Mouse (Mus musculus) heart, embryonic 13.5 days (tissue): ENCODE data around the gene Mark2. TPM values are rescaled to one million over a fixed set of nuclear protein-coding genes. Genes with fewer than 3 reads are reported as not detected.
A peak's percentile ranks its signal among the peaks of the same experiment; 100 is the strongest.

Source experiments
- ATAC-seq: fragments of 200-750 bp; cut with Nextera tagmentation; 2 replicates; pipeline ENCODE4 v1.8.0; 2017; ENCODE audit warnings: moderate TSS enrichment; ENCODE audit not compliant: insufficient number of reproducible peaks, low FRiP score, low TSS enrichment; ENCODE audit errors: extremely low read depth
- H3K27ac ChIP-seq: fragments of 300-500 bp; sonication (generic); replicated peaks from 2 replicates; pipeline ENCODE4 v1.5.1; 2015; ENCODE audit warnings: moderate library complexity, mild to moderate bottlenecking, inconsistent platforms
- H3K27me3 ChIP-seq: fragments of 300-500 bp; sonication (generic); replicated peaks from 2 replicates; pipeline ENCODE4 v1.6.1; 2015; ENCODE audit warnings: mild to moderate bottlenecking, inconsistent platforms
- H3K36me3 ChIP-seq: fragments of 300-500 bp; sonication (generic); 2 replicates; pipeline ENCODE4 v1.6.1; 2015; ENCODE audit warnings: mild to moderate bottlenecking, inconsistent platforms
- H3K4me1 ChIP-seq: fragments of 300-500 bp; sonication (generic); 2 replicates; pipeline ENCODE4 v1.6.1; 2015; ENCODE audit warnings: inconsistent platforms
- H3K4me2 ChIP-seq: fragments of 300-500 bp; sonication (generic); 2 replicates; pipeline ENCODE4 v1.6.1; 2015; ENCODE audit warnings: inconsistent platforms, mild to moderate bottlenecking, moderate library complexity
- H3K4me3 ChIP-seq: fragments of 300-500 bp; sonication (generic); 2 replicates; pipeline ENCODE4 v1.5.1; 2015; ENCODE audit warnings: moderate library complexity, mild to moderate bottlenecking, inconsistent platforms
- H3K9ac ChIP-seq: fragments of 300-500 bp; sonication (generic); 2 replicates; pipeline ENCODE4 v1.6.1; 2015; ENCODE audit warnings: inconsistent platforms, mild to moderate bottlenecking, moderate library complexity
- H3K9me3 ChIP-seq: fragments of 300-500 bp; sonication (generic); 2 replicates; pipeline ENCODE4 v1.6.1; 2016; ENCODE audit warnings: inconsistent platforms
- WGBS: fragments of 180-500 bp; shearing (Covaris S2); methylation state at CpG from one replicate; pipeline ENCODE4 v1.1.7; 2015; ENCODE audit warnings: mixed read lengths; 5-methylcytosine and 5-hydroxymethylcytosine counted together
- polyA plus RNA-seq: library from polyadenylated mRNA; unstranded; fragments of >200 nt; fragmentation: Nextera tagmentation; extraction: Ambion mirVana; gene quantifications from 2 replicates; pipeline ENCODE4 v1.2.1, GENCODE M21; 2015

Mark2 gene
- polyA plus RNA-seq, 1 experiment from 2014 or later: 27.3 TPM

DNA sequence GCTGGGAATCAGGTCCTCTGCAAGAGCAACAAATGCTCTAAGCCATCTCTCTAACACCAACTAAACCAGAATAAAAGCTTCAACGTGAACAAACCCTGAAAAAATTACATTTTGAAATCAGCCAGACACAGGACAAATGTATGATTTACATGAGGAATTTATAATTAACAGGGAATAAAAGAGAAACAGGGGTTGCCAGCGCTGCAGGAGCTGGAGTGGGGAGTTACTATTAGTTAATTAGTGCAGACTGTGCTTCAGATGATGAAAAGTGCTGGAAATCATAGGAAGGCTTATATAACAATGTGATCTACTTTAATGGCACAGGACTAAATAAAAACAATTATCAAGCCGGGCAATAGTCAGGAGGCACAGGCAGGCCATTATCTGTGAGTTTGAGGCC lies 20.3 kb downstream of the Mark2 start:
- Histone ChIP-seq H3K9me3 (no peaks in the 10 kb centered on the region), H3K4me1 (peaks cover 9% of the 10 kb centered on the region; the same call in 1 of the 2 replicates), H3K27ac (no peak overlapping the region), H3K27me3 (no peaks in the 10 kb centered on the region), H3K9ac (no peak overlapping the region), H3K4me2 (no peak overlapping the region), H3K4me3 (no peak overlapping the region), H3K36me3 (peaks cover 3% of the 10 kb centered on the region)
- no peak for ATAC-seq
- 89% methylated on average over 3 of the region's 3 CpGs for WGBS

DNA sequence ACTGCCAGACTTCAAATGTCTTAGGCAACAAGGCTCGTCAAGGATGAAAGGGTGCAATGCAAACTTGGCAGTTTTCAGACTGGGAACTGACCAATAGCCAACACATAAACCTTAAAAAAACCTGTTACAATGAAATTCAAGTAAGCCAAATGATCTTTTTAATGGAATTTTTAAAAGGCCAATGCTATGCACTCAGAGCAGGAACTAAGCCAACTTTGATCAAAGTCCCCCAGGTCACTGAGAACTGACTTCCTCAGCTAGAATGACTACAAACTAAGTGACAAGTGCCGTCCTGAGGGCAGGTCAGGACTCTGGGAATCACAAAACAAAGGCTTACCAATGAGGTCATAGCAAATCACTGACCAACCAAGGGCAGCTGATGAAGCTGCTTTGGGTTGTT lies 21.5 kb downstream of the Mark2 start:
- Histone ChIP-seq H3K4me2 (no peak overlapping the region), H3K4me3 (no peak overlapping the region), H3K36me3 (no peaks in the 10 kb centered on the region), H3K27me3 (no peaks in the 10 kb centered on the region), H3K9ac (no peak overlapping the region), H3K4me1 (peaks cover 21% of the 10 kb centered on the region), H3K27ac (no peak overlapping the region), H3K9me3 (no peaks in the 10 kb centered on the region)
- 51% methylated on average over 2 of the region's 2 CpGs for WGBS
- no peak for ATAC-seq

DNA sequence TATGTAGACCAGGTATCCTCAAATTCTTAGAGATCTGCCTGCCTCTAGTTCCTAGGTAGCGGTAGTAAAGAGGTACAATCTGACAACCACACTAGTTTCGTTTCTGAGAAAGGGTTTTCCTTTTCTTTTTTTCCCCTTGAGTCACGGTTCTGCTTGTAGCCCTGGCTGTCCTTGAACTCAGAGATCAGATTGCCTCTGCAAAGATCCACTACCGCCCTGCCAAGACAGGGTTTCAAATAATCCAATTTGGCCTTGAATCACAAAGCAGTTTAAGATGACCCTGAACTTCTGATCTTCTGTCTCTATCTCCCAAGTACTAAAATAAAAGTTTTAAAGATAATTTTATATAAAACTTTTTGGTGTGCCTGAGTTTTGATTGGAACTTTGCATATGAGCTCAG lies 23.9 kb downstream of the Mark2 start:
- H3K27ac ChIP-seq: no peak overlapping the region
- no peaks in the 10 kb centered on the region for H3K27me3 ChIP-seq
- H3K4me3 ChIP-seq: no peak overlapping the region
- H3K9me3 ChIP-seq: no peaks in the 10 kb centered on the region
- ATAC-seq: no peak
- H3K4me1 ChIP-seq: peaks cover 43% of the 10 kb centered on the region
- no peak overlapping the region for H3K9ac ChIP-seq
- H3K36me3 ChIP-seq: no peaks in the 10 kb centered on the region
- H3K4me2 ChIP-seq: no peak overlapping the region
- 82% methylated on average over 4 of the region's 4 CpGs for WGBS

DNA sequence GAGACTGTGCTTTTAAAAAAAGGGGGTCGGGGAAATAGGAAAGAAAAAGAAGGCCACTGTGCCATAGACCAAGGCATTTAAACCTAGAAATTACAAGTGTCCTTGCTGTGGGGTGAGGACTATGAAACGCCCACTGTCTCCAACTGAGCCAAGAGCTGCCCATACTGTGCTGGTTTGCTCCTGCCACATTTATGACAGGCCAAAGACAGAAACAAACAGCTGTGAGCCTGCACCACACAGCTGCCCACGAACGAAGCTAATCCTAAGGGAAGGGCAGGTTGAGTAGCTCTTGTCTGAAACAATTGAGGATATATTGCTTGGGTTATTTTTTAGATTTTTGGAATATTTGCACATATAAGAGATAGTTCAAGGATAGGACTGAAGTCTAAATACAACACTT lies 24.8 kb downstream of the Mark2 start:
- H3K4me3 ChIP-seq: no peak overlapping the region
- H3K9me3 ChIP-seq: no peaks in the 10 kb centered on the region
- no peak overlapping the region for H3K9ac ChIP-seq
- H3K4me1 ChIP-seq: peaks cover 49% of the 10 kb centered on the region
- H3K27me3 ChIP-seq: no peaks in the 10 kb centered on the region
- no peak for ATAC-seq
- H3K36me3 ChIP-seq: no peaks in the 10 kb centered on the region
- no peak overlapping the region for H3K27ac ChIP-seq
- 78% methylated on average over 4 of the region's 4 CpGs for WGBS
- no peak overlapping the region for H3K4me2 ChIP-seq

DNA sequence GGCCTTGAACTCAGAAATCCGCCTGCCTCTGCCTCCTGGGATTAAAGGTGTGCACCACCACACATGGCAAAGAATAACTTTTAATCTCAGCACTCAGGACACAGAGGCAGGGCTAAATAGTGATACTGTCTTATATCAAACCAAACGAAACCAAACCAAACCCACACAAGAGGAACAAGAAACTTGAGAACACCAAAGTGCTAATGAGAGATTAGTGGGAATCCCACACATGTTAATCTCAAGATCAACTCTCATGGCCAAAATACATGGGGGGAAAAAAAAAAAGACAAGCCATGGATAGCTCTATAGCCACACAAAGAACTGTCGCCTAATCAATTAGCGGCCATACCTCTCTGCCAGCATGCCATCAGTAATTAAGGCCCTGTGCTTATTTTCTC lies 26.1 kb downstream of the Mark2 start:
- no peaks in the 10 kb centered on the region for H3K27me3 ChIP-seq
- no peak overlapping the region for H3K4me3 ChIP-seq
- no peak overlapping the region for H3K27ac ChIP-seq
- WGBS: 89% methylated on average over 4 of the region's 4 CpGs
- peaks cover 59% of the 10 kb centered on the region for H3K4me1 ChIP-seq
- no peak overlapping the region for H3K4me2 ChIP-seq
- no peak overlapping the region for H3K9ac ChIP-seq
- no peaks in the 10 kb centered on the region for H3K9me3 ChIP-seq
- no peaks in the 10 kb centered on the region for H3K36me3 ChIP-seq
- no peak for ATAC-seq

DNA sequence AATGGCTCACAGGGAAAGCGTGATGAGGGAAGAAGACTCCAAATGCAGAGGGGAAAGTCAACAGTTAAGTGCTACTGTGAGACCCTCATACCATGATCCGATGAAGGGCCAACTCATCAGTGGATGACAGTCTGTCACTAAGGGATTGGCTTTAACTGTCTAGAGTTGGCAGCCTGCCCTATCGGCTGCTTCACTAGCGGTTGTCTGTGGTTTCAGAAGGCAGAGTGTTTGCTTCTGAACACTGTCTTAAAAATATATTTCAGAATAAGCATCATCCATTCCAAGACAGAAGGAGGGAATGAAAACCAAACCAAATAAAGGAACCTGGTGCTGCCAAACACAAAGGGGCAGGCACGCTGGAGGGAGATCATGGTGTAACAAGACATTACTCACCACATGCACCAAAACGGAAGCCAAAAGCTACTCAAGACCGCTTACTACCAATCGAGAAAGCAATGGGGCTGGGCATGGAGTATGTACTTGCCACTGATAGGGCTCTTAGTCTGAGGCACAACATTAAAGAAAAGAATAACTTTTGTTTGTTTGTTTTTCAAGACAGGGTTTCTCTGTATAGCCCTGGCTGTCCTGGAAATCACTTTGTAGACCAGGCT lies 26.6 kb downstream of the Mark2 start:
- Histone ChIP-seq H3K9ac (peak overlapping the region; percentile 28; the same call in 1 of the 2 replicates), H3K4me2 (no peak overlapping the region), H3K4me1 (peaks cover 61% of the 10 kb centered on the region), H3K36me3 (no peaks in the 10 kb centered on the region), H3K9me3 (no peaks in the 10 kb centered on the region), H3K27me3 (no peaks in the 10 kb centered on the region), H3K27ac (no peak overlapping the region), H3K4me3 (no peak overlapping the region)
- WGBS: 59% methylated on average over 8 of the region's 8 CpGs
- no peak for ATAC-seq

DNA sequence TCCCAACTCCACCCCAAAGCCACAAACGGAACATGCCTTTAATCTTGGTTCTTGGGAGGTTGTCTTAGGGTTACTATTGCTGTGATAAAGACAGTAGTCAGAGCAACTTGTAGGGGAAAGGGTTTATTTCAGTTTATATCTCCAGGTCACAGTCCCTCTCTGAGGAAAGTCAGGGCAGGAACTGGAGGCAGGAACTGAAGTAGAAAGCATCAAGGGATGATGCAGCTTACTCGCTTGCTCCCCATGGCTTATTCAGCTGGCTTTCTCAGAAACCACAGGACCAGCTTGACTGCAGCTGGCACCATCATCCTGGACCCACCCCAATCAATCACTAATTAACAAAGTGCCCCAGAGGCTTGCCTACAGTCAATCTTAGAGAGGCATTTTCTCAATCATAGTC lies 28.0 kb downstream of the Mark2 start:
- ATAC-seq: no peak
- WGBS: 74% methylated on average over 2 of the region's 2 CpGs
- Histone ChIP-seq H3K4me2 (no peak overlapping the region), H3K27me3 (no peaks in the 10 kb centered on the region), H3K27ac (no peak overlapping the region), H3K4me1 (peaks cover 75% of the 10 kb centered on the region), H3K4me3 (no peak overlapping the region), H3K9ac (no peak overlapping the region), H3K9me3 (no peaks in the 10 kb centered on the region), H3K36me3 (no peaks in the 10 kb centered on the region)

DNA sequence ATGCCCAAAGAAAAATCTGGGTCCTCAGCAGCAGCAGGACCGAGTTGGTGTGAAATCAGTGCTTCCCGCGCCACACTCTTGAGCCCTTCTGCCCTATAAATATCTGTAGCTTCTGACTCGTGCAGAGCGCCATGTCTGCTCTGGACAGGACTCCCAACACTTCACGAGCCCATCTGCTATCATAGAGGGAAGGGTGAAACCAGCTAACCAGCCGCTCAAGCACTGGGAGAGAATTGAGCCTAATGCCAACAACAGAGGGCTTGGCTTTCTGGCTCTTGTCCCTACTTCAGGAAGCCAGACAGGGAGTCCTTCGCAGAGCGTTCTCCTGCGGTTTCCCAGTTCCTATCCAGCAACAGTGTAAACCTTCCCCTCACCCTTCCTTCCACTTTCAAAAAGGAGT lies 30.4 kb downstream of the Mark2 start:
- peak overlapping the region; percentile 55 for H3K4me2 ChIP-seq
- H3K9ac ChIP-seq: peak overlapping the region; percentile 71
- no peaks in the 10 kb centered on the region for H3K36me3 ChIP-seq
- 19% methylated on average over 10 of the region's 10 CpGs for WGBS
- H3K9me3 ChIP-seq: no peaks in the 10 kb centered on the region
- H3K4me3 ChIP-seq: peak overlapping the region; percentile 16; the same call in 1 of the 2 replicates
- no peaks in the 10 kb centered on the region for H3K27me3 ChIP-seq
- peaks cover 97% of the 10 kb centered on the region for H3K4me1 ChIP-seq
- H3K27ac ChIP-seq: peak overlapping the region; percentile 89
- peak; percentile 31; the same call in 1 of the 2 replicates for ATAC-seq

DNA sequence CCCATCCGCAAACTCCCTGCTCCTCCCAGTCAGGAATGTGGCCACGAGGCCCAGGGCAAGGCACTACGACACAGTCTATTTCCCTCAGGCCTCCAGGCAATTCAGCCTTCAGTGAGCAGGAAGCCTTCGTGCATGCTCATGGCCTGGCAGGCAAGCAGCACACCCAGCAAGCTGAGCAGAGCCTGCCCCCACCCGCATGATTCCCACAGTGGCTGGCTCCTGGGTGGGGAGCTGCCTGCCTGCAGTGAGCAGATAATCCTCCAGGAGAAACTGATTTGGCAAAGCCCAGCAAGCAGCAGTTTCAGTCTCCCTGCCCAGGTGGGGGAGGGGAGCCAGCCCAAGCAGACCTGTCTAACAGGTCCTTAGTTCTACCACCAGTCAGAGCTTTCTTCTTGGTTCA lies 31.0 kb downstream of the Mark2 start:
- ATAC-seq: 0 out of 2 replicates have a peak, but pooled peaks have one; percentile 32
- H3K9ac ChIP-seq: peak overlapping the region; percentile 71
- no peaks in the 10 kb centered on the region for H3K27me3 ChIP-seq
- peak overlapping the region; percentile 89 for H3K27ac ChIP-seq
- no peak overlapping the region for H3K4me3 ChIP-seq
- peak overlapping the region; percentile 55 for H3K4me2 ChIP-seq
- peaks cover 97% of the 10 kb centered on the region for H3K4me1 ChIP-seq
- H3K36me3 ChIP-seq: no peaks in the 10 kb centered on the region
- no peaks in the 10 kb centered on the region for H3K9me3 ChIP-seq
- WGBS: 12% methylated on average over 5 of the region's 5 CpGs

DNA sequence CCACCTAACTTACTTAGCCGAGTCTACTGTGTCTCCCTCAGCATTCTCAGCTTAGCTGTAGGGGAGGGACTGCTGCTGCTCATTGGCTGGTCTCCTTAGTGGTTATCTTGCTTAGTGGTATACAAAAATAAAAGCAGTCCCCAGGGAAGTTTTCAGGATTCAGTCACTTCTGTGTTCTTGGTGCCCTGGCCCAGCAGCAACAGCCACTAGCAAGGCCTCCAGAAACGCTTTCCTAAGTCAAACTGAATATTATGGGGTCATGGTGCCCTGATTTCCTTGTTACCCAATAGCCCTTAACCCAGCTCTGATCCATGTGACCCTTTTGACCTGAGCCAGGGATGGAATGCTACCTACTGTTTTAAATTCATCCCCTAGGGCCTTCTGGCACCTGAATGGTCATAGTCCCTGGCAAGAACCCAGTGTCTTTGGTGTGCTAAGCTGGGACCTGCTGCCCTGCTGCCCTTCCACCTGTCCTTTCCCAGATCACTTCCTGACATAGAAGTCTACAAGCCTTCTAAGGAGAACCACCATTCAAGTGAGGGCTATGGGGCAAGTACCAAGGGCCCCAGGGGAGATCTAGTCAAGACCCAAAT lies 31.8 kb downstream of the Mark2 start:
- Histone ChIP-seq H3K4me3 (no peak overlapping the region), H3K36me3 (no peaks in the 10 kb centered on the region), H3K4me1 (peaks cover 96% of the 10 kb centered on the region), H3K27me3 (no peaks in the 10 kb centered on the region), H3K4me2 (peak overlapping the region; percentile 55; the same call in 1 of the 2 replicates), H3K27ac (peak overlapping the region; percentile 89), H3K9ac (peak overlapping the region; percentile 71), H3K9me3 (no peaks in the 10 kb centered on the region)
- WGBS: 40% methylated on average over 2 of the region's 2 CpGs
- no peak for ATAC-seq

DNA sequence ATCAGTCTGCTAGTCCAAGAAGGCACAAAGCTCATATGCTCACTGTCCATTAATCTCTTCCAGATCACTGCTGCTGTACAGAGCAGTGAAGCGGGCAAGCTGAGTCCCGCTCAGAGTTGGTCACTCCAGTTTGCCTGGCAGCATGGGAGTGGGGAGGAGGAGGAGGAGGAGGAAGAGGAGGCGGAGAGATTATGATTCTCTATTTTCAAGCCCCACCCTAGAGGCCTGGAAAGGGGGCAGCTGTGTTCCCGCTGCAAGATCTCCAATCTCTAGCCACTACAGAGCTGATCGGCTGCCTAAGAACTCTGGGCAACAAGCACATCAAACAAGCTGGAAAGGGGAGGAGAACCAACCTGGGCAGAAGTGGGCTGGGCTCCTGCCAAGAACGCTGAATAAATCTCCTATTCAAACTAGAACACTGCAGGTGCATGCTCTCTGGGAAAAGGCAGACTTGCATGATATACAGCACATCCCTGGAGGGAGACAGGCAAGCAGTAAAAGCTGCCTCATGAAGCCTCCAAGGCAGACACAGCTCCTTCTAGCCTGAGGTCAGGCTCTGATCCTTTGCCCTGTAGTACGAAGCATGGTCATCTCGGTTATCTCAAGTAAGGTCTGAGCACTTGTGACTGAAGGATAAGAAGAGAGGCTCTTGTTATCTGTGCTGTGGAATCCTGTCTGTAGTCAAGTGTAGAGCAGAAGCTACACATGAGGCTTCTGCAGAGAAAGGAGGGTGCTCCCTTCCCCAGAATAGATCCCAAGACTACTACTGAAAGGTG lies 33.5 kb downstream of the Mark2 start:
- 30% methylated on average over 8 of the region's 8 CpGs for WGBS
- Histone ChIP-seq H3K9ac (peak overlapping the region; percentile 5), H3K4me3 (no peak overlapping the region), H3K27ac (peak overlapping the region; percentile 52), H3K9me3 (no peaks in the 10 kb centered on the region), H3K36me3 (no peaks in the 10 kb centered on the region), H3K4me2 (peak overlapping the region; percentile 30), H3K4me1 (peaks cover 84% of the 10 kb centered on the region), H3K27me3 (no peaks in the 10 kb centered on the region)
- ATAC-seq: no peak
